Mouse (Mus musculus): ENCODE results near the gene Chmp4b. TPM values are rescaled to one million over a fixed set of nuclear protein-coding genes. Genes with fewer than 3 reads are reported as not detected.

The Chmp4b gene
- polyA plus RNA-seq, 1 experiment, result 298 TPM

GRCm38 (mm10) chr2:154676653-154677609 is 25.4 kb downstream of the Chmp4b start:
- peak overlapping the region; percentile 72; the same call in 1 of the 2 replicates for H3K27ac ChIP-seq (ENCODE audit: insufficient read depth, low read length)
- peaks cover 13% of the 10 kb centered on the region for H3K4me1 ChIP-seq (ENCODE audit: control insufficient read depth, insufficient read depth, low read length)
- TF ChIP-seq POLR2A (IDR thresholded peaks at IDR 0.05; ENCODE audit: extremely low read depth, insufficient read depth, low read length), result 0 out of 2 replicates have a peak, but pooled peaks have one; percentile 23
- no peak for TF ChIP-seq CTCF (IDR thresholded peaks at IDR 0.05; ENCODE audit: extremely low read depth, insufficient read depth, low read length)
- H3K4me3 ChIP-seq (ENCODE audit: insufficient read depth, low read length), result 0 out of 2 replicates have a peak overlapping the region, but pooled peaks have one; percentile 5

- Histone ChIP-seq H3K4me3 (ENCODE audit: insufficient read depth, low read length) (no peak overlapping the region), H3K4me1 (ENCODE audit: control insufficient read depth, insufficient read depth, low read length) (peaks cover 15% of the 10 kb centered on the region)
Observed at GRCm38 (mm10) chr2:154677651-154678139, 26.2 kb downstream of the Chmp4b start.

GRCm38 (mm10) chr2:154678995-154679394 is 27.5 kb downstream of the Chmp4b start:
- Histone ChIP-seq H3K4me3 (ENCODE audit: insufficient read depth, low read length) (no peak overlapping the region), H3K27ac (ENCODE audit: insufficient read depth, low read length) (no peak overlapping the region), H3K4me1 (ENCODE audit: control insufficient read depth, insufficient read depth, low read length) (peaks cover 16% of the 10 kb centered on the region)
- TF ChIP-seq CTCF (IDR thresholded peaks at IDR 0.05; ENCODE audit: extremely low read depth, insufficient read depth, low read length), result no peak
- no peak for TF ChIP-seq POLR2A (IDR thresholded peaks at IDR 0.05; ENCODE audit: extremely low read depth, insufficient read depth, low read length)

More at GRCm38 (mm10) chr2:154677651-154678139, 26.2 kb downstream of the Chmp4b start:
- TF ChIP-seq POLR2A (IDR thresholded peaks at IDR 0.05; ENCODE audit: extremely low read depth, insufficient read depth, low read length) (no peak), CTCF (IDR thresholded peaks at IDR 0.05; ENCODE audit: extremely low read depth, insufficient read depth, low read length) (no peak)
- peak overlapping the region; percentile 72 for H3K27ac ChIP-seq (ENCODE audit: insufficient read depth, low read length)

- no peak overlapping the region for H3K4me3 ChIP-seq (ENCODE audit: insufficient read depth, low read length)
- H3K4me1 ChIP-seq (ENCODE audit: control insufficient read depth, insufficient read depth, low read length), result peaks cover 12% of the 10 kb centered on the region
- TF ChIP-seq CTCF (IDR thresholded peaks at IDR 0.05; ENCODE audit: extremely low read depth, insufficient read depth, low read length) (no peak), POLR2A (IDR thresholded peaks at IDR 0.05; ENCODE audit: extremely low read depth, insufficient read depth, low read length) (no peak)
- no peak overlapping the region for H3K27ac ChIP-seq (ENCODE audit: insufficient read depth, low read length)
Observed at GRCm38 (mm10) chr2:154680337-154680736, 28.8 kb downstream of the Chmp4b start.

GRCm38 (mm10) chr2:154680941-154681340 is 29.4 kb downstream of the Chmp4b start:
- H3K4me1 ChIP-seq (ENCODE audit: control insufficient read depth, insufficient read depth, low read length), result peaks cover 12% of the 10 kb centered on the region
- no peak overlapping the region for H3K27ac ChIP-seq (ENCODE audit: insufficient read depth, low read length)
- H3K4me3 ChIP-seq (ENCODE audit: insufficient read depth, low read length), result no peak overlapping the region
- no peak for TF ChIP-seq POLR2A (IDR thresholded peaks at IDR 0.05; ENCODE audit: extremely low read depth, insufficient read depth, low read length)
- no peak for TF ChIP-seq CTCF (IDR thresholded peaks at IDR 0.05; ENCODE audit: extremely low read depth, insufficient read depth, low read length)

GRCm38 (mm10) chr2:154682712-154683111 is 31.2 kb downstream of the Chmp4b start:
- Histone ChIP-seq H3K4me1 (ENCODE audit: control insufficient read depth, insufficient read depth, low read length) (peaks cover 7% of the 10 kb centered on the region), H3K27ac (ENCODE audit: insufficient read depth, low read length) (no peak overlapping the region), H3K4me3 (ENCODE audit: insufficient read depth, low read length) (no peak overlapping the region)
- TF ChIP-seq CTCF (IDR thresholded peaks at IDR 0.05; ENCODE audit: extremely low read depth, insufficient read depth, low read length) (no peak), POLR2A (IDR thresholded peaks at IDR 0.05; ENCODE audit: extremely low read depth, insufficient read depth, low read length) (no peak)

GRCm38 (mm10) chr2:154684901-154685470 is 33.5 kb downstream of the Chmp4b start:
- Histone ChIP-seq H3K27ac (ENCODE audit: insufficient read depth, low read length) (no peak overlapping the region), H3K4me1 (ENCODE audit: control insufficient read depth, insufficient read depth, low read length) (peaks cover 6% of the 10 kb centered on the region), H3K4me3 (ENCODE audit: insufficient read depth, low read length) (no peak overlapping the region)
- TF ChIP-seq CTCF (IDR thresholded peaks at IDR 0.05; ENCODE audit: extremely low read depth, insufficient read depth, low read length) (no peak), POLR2A (IDR thresholded peaks at IDR 0.05; ENCODE audit: extremely low read depth, insufficient read depth, low read length) (no peak)

GRCm38 (mm10) chr2:154685772-154686171 is 34.3 kb downstream of the Chmp4b start:
- TF ChIP-seq POLR2A (IDR thresholded peaks at IDR 0.05; ENCODE audit: extremely low read depth, insufficient read depth, low read length), result no peak
- TF ChIP-seq CTCF (IDR thresholded peaks at IDR 0.05; ENCODE audit: extremely low read depth, insufficient read depth, low read length), result no peak
- Histone ChIP-seq H3K27ac (ENCODE audit: insufficient read depth, low read length) (no peak overlapping the region), H3K4me1 (ENCODE audit: control insufficient read depth, insufficient read depth, low read length) (peaks cover 6% of the 10 kb centered on the region), H3K4me3 (ENCODE audit: insufficient read depth, low read length) (no peak overlapping the region)

GRCm38 (mm10) chr2:154686819-154687218 is 35.3 kb downstream of the Chmp4b start:
- Histone ChIP-seq H3K4me3 (ENCODE audit: insufficient read depth, low read length) (no peak overlapping the region), H3K4me1 (ENCODE audit: control insufficient read depth, insufficient read depth, low read length) (peaks cover 6% of the 10 kb centered on the region), H3K27ac (ENCODE audit: insufficient read depth, low read length) (no peak overlapping the region)
- TF ChIP-seq POLR2A (IDR thresholded peaks at IDR 0.05; ENCODE audit: extremely low read depth, insufficient read depth, low read length), result no peak
- TF ChIP-seq CTCF (IDR thresholded peaks at IDR 0.05; ENCODE audit: extremely low read depth, insufficient read depth, low read length), result no peak

All from cortical plate, adult 2 months (tissue).